Mouse (Mus musculus): ENCODE results near the gene Atxn1l.

DNA sequence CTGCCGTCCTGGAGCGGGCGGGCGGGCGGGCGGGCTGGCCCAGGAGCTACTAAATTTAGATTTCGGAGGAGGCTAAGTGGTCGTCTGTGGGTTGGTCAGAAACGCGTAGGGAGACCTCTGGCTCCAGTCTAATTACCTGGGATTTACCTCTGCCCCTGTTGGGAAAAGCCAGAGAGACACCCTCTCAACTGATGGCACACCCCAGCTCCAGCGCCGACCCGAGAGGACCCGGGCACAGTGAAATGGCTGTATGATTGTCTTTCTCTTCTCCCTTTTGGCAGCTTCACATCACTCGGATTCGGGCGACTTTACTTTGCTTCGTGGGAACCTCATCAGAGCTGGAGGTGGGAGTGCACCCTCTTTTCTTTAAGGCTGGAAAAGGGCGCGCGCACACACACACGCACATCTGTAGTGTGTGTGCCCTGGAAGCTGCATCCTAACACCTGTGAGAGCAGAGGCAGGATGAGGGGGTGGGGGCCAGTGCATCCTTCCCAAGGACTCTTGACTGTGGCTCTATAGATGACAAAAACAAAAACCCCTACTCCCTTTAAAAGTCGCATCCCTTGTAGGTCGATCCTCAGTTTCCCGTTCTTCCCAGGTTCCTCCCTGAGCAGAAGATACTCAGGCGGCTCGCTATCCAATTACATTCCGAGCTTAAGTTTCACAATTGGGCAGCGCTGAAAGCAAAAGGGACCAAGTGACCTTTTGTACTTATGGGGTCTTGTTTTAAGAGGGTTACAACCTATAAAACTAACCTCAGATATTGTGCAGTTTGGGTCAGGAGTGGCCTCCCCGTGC, 31.3 kb downstream of the Atxn1l start:
- TF ChIP-seq GATA1 (IDR thresholded peaks at IDR 0.05; ENCODE audit: borderline replicate concordance, low read length) (no peak), FLI1 (IDR thresholded peaks at IDR 0.05; ENCODE audit: low read length) (no peak)

Measured in megakaryocyte, embryonic 14.5 days (primary cell).